Mouse (Mus musculus) heart, embryonic 11.5 days (tissue): ENCODE data around the gene Tars2. TPM values are rescaled to one million over a fixed set of nuclear protein-coding genes. Genes with fewer than 3 reads are reported as not detected.
A peak's percentile ranks its signal among the peaks of the same experiment; 100 is the strongest.
"Not testable (repeated sequence)": the region's sequence is repeated elsewhere in the genome, so short reads cannot be mapped to it uniquely, and the experiment has no call there.

Source experiments
- ATAC-seq: fragments of 200-750 bp; cut with Nextera tagmentation; replicated peaks from 2 replicates; pipeline ENCODE4 v1.8.0; 2017; ENCODE audit warnings: moderate library complexity; ENCODE audit not compliant: insufficient number of reproducible peaks, low FRiP score, low TSS enrichment
- H3K27ac ChIP-seq: fragments of 300-500 bp; sonication (generic); 2 replicates; pipeline ENCODE4 v1.5.1; 2014; ENCODE audit warnings: mild to moderate bottlenecking, low read depth, low read length
- H3K27me3 ChIP-seq: fragments of 300-500 bp; sonication (generic); 2 replicates; pipeline ENCODE4 v1.6.1; 2014; ENCODE audit warnings: mild to moderate bottlenecking, low read length, mixed read lengths; ENCODE audit not compliant: control insufficient read depth, insufficient read depth
- H3K36me3 ChIP-seq: fragments of 300-500 bp; sonication (generic); 2 replicates; pipeline ENCODE4 v1.6.1; 2014; ENCODE audit warnings: mild to moderate bottlenecking, low read length, moderate library complexity, mixed read lengths; ENCODE audit not compliant: control insufficient read depth, insufficient read depth
- H3K4me1 ChIP-seq: fragments of 300-500 bp; sonication (generic); 2 replicates; pipeline ENCODE4 v1.6.1; 2014; ENCODE audit warnings: low read length; ENCODE audit not compliant: control insufficient read depth, insufficient read depth
- H3K4me2 ChIP-seq: fragments of 300-500 bp; sonication (generic); 2 replicates; pipeline ENCODE4 v1.6.1; 2014; ENCODE audit warnings: mild to moderate bottlenecking, moderate library complexity
- H3K4me3 ChIP-seq: fragments of 300-500 bp; sonication (generic); 2 replicates; pipeline ENCODE4 v1.5.1; 2014; ENCODE audit warnings: low read depth, low read length
- H3K9ac ChIP-seq: fragments of 300-500 bp; sonication (generic); 2 replicates; pipeline ENCODE4 v1.6.1; 2014; ENCODE audit warnings: mild to moderate bottlenecking, low read depth, low read length, moderate library complexity
- H3K9me3 ChIP-seq: fragments of 300-500 bp; sonication (generic); replicated peaks from 2 replicates; pipeline ENCODE4 v1.6.1; 2016; ENCODE audit warnings: low read length; ENCODE audit not compliant: control insufficient read depth
- WGBS: fragments of 180-500 bp; shearing (Covaris S2); extraction: QIAGEN DNeasy Blood & Tissue Kit; methylation state at CpG from one replicate; pipeline ENCODE4 v1.1.7; 2014; ENCODE audit not compliant: insufficient replicate concordance; 5-methylcytosine and 5-hydroxymethylcytosine counted together
- polyA plus RNA-seq: library from polyadenylated mRNA; unstranded; fragments of >200 nt; fragmentation: Nextera tagmentation; extraction: Ambion mirVana; gene quantifications from 2 replicates; pipeline ENCODE4 v1.2.1, GENCODE M21; 2014

Tars2 gene
- polyA plus RNA-seq, 1 experiment from 2014 or later: 42.2 TPM

DNA sequence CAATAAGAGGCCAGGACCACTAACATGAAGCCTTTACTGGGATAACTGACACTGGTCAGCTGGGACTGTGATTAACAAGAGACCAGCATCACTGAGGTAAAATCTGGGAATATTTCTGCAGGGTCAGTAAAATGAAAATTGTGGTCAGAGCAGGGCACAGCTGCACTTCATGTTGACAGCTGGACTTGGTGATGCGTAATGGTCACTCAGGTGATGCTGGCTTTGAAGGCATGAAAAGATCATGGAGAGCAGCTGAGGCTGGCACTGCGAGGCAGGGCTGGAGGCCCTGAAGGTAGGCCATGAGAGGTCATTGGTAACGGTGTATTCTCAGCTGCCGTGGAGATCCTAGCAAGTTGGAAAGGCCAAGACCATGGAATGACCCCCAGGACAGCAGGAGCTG, 61.7 kb downstream of the Tars2 start:
- Histone ChIP-seq H3K4me3 (no peak overlapping the region), H3K36me3 (no peaks in the 10 kb centered on the region), H3K9ac (no peak overlapping the region), H3K4me2 (no peak overlapping the region), H3K27ac (no peak overlapping the region), H3K4me1 (peaks cover 49% of the 10 kb centered on the region), H3K27me3 (no peaks in the 10 kb centered on the region), H3K9me3 (no peaks in the 10 kb centered on the region)
- WGBS: 90% methylated on average over 4 of the region's 4 CpGs
- no peak for ATAC-seq

DNA sequence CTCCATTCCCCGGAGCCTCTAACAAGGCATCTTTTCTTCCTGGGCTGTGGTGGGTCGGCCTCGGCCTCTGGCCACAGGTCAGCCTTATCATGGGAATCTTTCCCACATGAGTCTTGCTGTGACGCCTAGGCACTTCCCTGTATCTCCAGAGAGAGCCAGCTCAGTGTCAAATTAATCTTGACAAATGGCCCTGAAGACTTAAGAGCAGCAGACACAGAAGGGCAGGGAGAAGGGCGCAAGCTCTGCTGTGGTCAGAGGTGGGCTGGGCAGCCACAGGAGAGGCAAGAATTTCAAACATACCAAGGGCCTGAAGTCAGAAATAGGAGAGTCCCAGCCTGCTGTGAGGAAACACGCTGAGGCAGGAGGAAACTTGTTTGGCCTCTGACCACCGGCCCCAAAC, 63.6 kb downstream of the Tars2 start:
- Histone ChIP-seq H3K4me1 (peaks cover 55% of the 10 kb centered on the region), H3K9ac (no peak overlapping the region), H3K27ac (peak overlapping the region; percentile 70), H3K36me3 (no peaks in the 10 kb centered on the region), H3K4me2 (no peak overlapping the region), H3K27me3 (no peaks in the 10 kb centered on the region), H3K4me3 (no peak overlapping the region), H3K9me3 (no peaks in the 10 kb centered on the region)
- WGBS: 9% methylated on average over 7 of the region's 7 CpGs
- no peak for ATAC-seq

DNA sequence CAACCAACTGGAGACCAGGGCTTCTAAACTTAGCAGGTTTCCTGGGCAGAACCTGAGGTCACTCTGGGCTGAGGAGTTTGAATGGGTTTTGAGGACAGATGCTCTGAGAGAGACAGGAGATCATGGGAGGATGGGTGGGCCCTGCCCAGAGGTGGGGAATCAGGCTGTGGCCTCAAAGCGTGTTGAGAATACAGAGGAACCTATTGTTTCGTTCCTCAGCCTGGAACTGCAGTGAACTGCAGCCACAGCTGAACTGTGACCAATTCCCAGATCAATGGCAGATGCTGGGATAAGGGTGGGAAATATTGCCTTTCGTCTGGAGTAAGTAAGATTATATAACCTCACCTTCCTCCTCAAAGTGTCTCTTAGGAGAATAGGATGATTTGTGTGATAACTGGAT, 64.2 kb downstream of the Tars2 start:
- ATAC-seq: no peak
- WGBS: 41% methylated on average over 3 of the region's 3 CpGs
- Histone ChIP-seq H3K9me3 (no peaks in the 10 kb centered on the region), H3K4me2 (no peak overlapping the region), H3K9ac (no peak overlapping the region), H3K27me3 (no peaks in the 10 kb centered on the region), H3K36me3 (no peaks in the 10 kb centered on the region), H3K4me1 (peaks cover 51% of the 10 kb centered on the region), H3K27ac (peak overlapping the region; percentile 70), H3K4me3 (no peak overlapping the region)

DNA sequence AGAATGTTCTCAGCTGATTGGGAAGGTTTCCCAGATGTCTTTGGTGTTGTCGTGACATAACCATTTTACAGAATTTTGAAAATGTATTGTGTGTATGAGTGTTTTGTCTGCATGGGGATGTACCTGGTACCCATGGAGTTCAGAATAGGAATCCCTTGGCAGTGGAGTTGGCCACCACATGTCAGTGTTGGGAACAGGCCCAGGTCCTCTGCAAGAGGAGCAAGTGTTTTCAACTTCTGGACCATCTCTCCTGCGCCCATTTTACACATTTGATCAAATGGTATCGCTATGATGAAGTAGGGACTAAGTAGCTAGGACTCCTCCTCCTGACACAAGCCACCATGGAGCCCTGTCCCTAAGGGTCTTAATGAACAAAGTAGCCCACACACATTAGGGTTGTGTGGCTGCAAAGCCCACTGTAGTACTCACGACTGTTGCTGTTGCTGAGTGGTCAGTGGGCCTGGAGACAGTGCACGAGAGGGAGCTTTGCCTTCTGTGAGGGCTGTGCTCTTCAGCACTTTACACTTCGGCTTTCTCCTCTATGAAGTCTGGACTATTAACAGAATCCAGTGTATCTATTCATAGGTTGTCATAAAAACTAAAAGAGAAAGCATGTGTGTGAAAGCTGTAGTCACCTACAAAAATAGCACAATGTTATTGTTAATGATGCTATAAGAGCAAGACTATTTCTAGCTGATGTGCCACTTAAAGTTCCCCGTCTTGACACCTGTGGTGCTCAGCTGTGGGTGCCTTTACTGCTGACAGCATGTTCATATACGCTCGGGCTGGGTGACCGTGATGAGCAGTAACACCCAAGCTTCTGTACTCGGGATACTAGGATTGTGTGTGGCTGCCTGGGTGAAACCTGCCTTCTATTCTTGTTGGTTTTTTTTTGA, 65.0 kb downstream of the Tars2 start:
- Histone ChIP-seq H3K9me3 (no peaks in the 10 kb centered on the region), H3K36me3 (no peaks in the 10 kb centered on the region), H3K9ac (no peak overlapping the region), H3K4me1 (peaks cover 49% of the 10 kb centered on the region), H3K4me3 (no peak overlapping the region), H3K27ac (peak overlapping the region; percentile 78), H3K4me2 (peak overlapping the region; percentile 7; the same call in 1 of the 2 replicates), H3K27me3 (no peaks in the 10 kb centered on the region)
- ATAC-seq: no peak
- 61% methylated on average over 11 of the region's 11 CpGs for WGBS

DNA sequence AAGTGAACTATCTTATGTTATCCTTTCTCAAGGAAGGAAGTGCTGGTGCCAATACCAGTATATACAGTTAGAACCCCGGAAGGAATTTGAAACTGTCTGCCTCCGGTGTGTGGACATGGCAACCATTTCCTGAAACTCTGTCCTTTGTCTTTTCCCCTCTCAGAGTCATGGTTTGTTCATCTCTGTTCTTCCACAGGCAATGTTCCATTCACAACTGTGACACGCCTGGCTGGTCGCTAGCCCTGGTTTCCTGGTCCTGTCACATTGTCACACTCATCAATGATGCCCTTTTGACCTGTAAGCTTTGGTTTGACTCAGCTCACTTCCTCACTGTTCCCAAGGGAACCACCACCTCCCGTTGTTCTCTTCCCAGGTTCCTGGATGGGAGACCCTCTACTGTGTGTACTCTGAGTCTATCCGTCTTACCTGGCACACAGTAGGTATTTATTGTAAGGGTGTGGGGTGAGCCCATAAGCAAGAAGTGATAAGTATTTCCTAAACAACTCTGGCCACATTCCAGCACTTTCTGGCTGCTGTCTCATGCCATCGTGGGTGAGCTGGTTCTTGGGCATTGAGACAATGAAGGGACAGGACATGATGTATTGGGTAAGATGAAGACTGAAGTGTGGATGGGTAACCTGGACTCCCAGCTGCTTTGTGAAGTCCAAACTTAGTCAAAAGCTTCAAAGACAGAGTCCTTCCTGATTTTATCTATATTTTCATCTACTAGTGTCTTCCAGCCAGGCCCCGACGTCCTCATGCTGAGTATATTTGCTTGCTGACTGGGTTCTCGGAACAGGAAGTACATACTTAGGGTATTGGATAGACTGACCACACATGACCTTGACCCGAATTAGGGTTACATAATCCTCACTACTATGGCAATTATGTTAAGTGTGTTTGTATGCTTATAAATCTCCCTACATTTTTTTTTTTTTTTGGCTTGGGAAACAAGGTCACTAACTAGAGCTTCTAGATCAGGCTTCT, 65.9 kb downstream of the Tars2 start:
- H3K9ac ChIP-seq: no peak overlapping the region
- H3K9me3 ChIP-seq: no peaks in the 10 kb centered on the region
- H3K36me3 ChIP-seq: no peaks in the 10 kb centered on the region
- no peak overlapping the region for H3K4me2 ChIP-seq
- no peak for ATAC-seq
- no peaks in the 10 kb centered on the region for H3K27me3 ChIP-seq
- peaks cover 58% of the 10 kb centered on the region for H3K4me1 ChIP-seq
- H3K4me3 ChIP-seq: no peak overlapping the region
- peak overlapping the region; percentile 47 for H3K27ac ChIP-seq
- 51% methylated on average over 11 of the region's 11 CpGs for WGBS

DNA sequence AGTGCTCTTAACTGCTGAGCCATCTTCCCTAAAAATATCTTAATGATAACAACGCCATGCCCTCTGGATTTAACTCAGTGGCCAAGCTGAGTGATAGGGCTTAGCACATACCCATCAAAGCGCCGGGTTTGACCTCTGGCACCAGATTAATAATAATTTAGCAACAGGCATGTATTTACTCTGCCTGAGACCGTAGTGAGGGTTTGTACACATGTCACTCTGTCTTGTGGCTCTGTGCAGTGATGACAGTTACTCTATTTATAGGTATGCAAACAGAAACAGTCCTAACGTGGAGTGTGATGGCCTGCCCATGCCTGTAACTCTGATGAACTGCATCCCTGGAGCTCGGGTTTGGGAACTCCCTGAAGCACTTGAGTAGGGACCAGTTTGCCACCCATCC, 67.3 kb downstream of the Tars2 start:
- Histone ChIP-seq H3K27ac (peak overlapping the region; percentile 47), H3K36me3 (no peaks in the 10 kb centered on the region), H3K27me3 (no peaks in the 10 kb centered on the region), H3K9ac (no peak overlapping the region), H3K4me1 (peaks cover 67% of the 10 kb centered on the region), H3K9me3 (no peaks in the 10 kb centered on the region), H3K4me2 (no peak overlapping the region), H3K4me3 (no peak overlapping the region)
- no peak for ATAC-seq
- whole genome bisulfite sequencing: 38% methylated on average over 6 of the region's 6 CpGs

DNA sequence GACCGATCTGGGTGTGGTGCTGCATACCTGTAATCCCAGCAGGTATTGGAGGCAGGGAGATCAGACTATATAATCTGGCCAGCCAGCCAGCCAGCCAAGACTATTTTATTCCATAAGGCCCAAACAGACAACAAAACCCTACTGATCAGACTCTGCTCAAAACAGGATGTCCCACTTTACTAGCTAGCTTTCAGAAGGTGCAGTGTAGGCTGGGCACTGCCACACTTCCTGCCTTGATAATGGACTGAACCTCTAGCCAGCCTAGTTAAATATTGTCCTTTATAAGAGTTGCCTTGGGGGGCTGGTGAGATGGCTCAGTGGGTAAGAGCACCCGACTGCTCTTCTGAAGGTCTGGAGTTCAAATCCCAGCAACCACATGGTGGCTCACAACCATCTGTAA, 69.5 kb downstream of the Tars2 start:
- H3K9ac ChIP-seq, H3K4me2 ChIP-seq, H3K27me3 ChIP-seq, ATAC-seq, H3K9me3 ChIP-seq, H3K36me3 ChIP-seq, H3K4me3 ChIP-seq: not testable (repeated sequence)
- peak overlapping the region; percentile 84 for H3K27ac ChIP-seq
- peaks cover 74% of the 10 kb centered on the region for H3K4me1 ChIP-seq
- 74% methylated on average over 2 of the region's 2 CpGs for WGBS
